Mouse (Mus musculus) midbrain, embryonic 15.5 days (tissue): Measurements from ENCODE around the gene Sftpa1. TPM values are rescaled to one million over a fixed set of nuclear protein-coding genes. Genes with fewer than 3 reads are reported as not detected.

Experiments used
- ATAC-seq: fragments of 200-750 bp; cut with Nextera tagmentation; replicated peaks from 2 replicates; pipeline ENCODE4 v1.8.0; 2017; ENCODE audit warnings: moderate TSS enrichment
- H3K27ac ChIP-seq: fragments of 300-500 bp; sonication (generic); 2 replicates; pipeline ENCODE4 v1.5.1; 2015; ENCODE audit warnings: mild to moderate bottlenecking, inconsistent platforms
- H3K27me3 ChIP-seq: fragments of 300-500 bp; sonication (generic); replicated peaks from 2 replicates; pipeline ENCODE4 v1.6.1; 2015; ENCODE audit warnings: inconsistent platforms
- H3K36me3 ChIP-seq: fragments of 300-500 bp; sonication (generic); replicated peaks from 2 replicates; pipeline ENCODE4 v1.6.1; 2015; ENCODE audit warnings: inconsistent platforms
- H3K4me1 ChIP-seq: fragments of 300-500 bp; sonication (generic); 2 replicates; pipeline ENCODE4 v1.6.1; 2015; ENCODE audit warnings: inconsistent platforms
- H3K4me2 ChIP-seq: fragments of 300-500 bp; sonication (generic); 2 replicates; pipeline ENCODE4 v1.6.1; 2015; ENCODE audit warnings: inconsistent platforms, mild to moderate bottlenecking, moderate library complexity
- H3K4me3 ChIP-seq: fragments of 300-500 bp; sonication (generic); 2 replicates; pipeline ENCODE4 v1.5.1; 2015; ENCODE audit warnings: mild to moderate bottlenecking, inconsistent platforms
- H3K9ac ChIP-seq: fragments of 300-500 bp; sonication (generic); 2 replicates; pipeline ENCODE4 v1.6.1; 2015; ENCODE audit warnings: mild to moderate bottlenecking, inconsistent platforms
- H3K9me3 ChIP-seq: fragments of 300-500 bp; sonication (generic); 2 replicates; pipeline ENCODE4 v1.6.1; 2016; ENCODE audit warnings: inconsistent platforms
- WGBS: fragments of 180-500 bp; shearing (Covaris S2); methylation state at CpG from one replicate; pipeline ENCODE4 v1.1.7; 2015; ENCODE audit warnings: mixed read lengths; 5-methylcytosine and 5-hydroxymethylcytosine counted together
- polyA plus RNA-seq: library from polyadenylated mRNA; unstranded; fragments of >200 nt; fragmentation: Nextera tagmentation; extraction: Ambion mirVana; gene quantifications from 2 replicates; pipeline ENCODE4 v1.2.1, GENCODE M21; 2015

The Sftpa1 gene
- polyA plus RNA-seq, 1 experiment from 2014 or later = not detected

- no peak overlapping the region for H3K9ac ChIP-seq
- H3K4me3 ChIP-seq = no peak overlapping the region
- 84% methylated on average over 3 of the region's 3 CpGs for WGBS
- H3K36me3 ChIP-seq = no peaks in the 10 kb centered on the region
- H3K4me2 ChIP-seq = no peak overlapping the region
- no peaks in the 10 kb centered on the region for H3K27me3 ChIP-seq
- H3K9me3 ChIP-seq = no peaks in the 10 kb centered on the region
- no peak overlapping the region for H3K27ac ChIP-seq
- no peak for ATAC-seq
- no peaks in the 10 kb centered on the region for H3K4me1 ChIP-seq
These were observed 15.3 kb upstream of the Sftpa1 start for GRCm38 (mm10) chr14:41116271-41116670.

DNA sequence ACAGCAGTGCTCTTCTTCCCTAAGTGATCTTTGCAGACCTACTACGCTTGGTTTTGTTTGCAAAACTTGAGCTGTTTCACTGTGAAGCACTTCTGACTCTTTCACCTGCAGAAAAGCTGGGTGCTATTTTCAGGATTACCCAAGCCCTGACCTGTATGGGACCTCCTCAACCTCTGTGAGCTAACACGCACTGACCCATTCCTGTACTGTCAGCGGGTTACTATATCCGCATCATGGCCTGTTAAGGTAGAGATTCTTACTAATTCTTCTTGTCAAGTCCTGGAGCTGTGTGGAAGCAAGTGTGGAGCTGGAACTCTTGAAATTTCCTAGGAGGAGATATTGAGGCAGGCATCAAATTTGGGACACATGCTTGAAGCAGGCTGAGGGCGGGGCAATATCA, 6.9 kb upstream of the Sftpa1 start:
- H3K4me1 ChIP-seq = no peaks in the 10 kb centered on the region
- H3K27me3 ChIP-seq = no peaks in the 10 kb centered on the region
- no peak overlapping the region for H3K4me2 ChIP-seq
- no peak overlapping the region for H3K4me3 ChIP-seq
- WGBS = 90% methylated on average over 5 of the region's 5 CpGs
- H3K36me3 ChIP-seq = no peaks in the 10 kb centered on the region
- ATAC-seq = no peak
- H3K9ac ChIP-seq = no peak overlapping the region
- no peak overlapping the region for H3K27ac ChIP-seq
- no peaks in the 10 kb centered on the region for H3K9me3 ChIP-seq

- Histone ChIP-seq H3K27ac (no peak overlapping the region), H3K4me2 (no peak overlapping the region), H3K9ac (no peak overlapping the region), H3K4me3 (no peak overlapping the region), H3K36me3 (no peaks in the 10 kb centered on the region), H3K4me1 (no peaks in the 10 kb centered on the region), H3K9me3 (no peaks in the 10 kb centered on the region), H3K27me3 (no peaks in the 10 kb centered on the region)
- ATAC-seq = peak; percentile 75; the same call in 1 of the 2 replicates
- WGBS = 19% methylated on average over 4 of the region's 4 CpGs
These were observed 3.6 kb upstream of the Sftpa1 start for GRCm38 (mm10) chr14:41127997-41128396.

DNA sequence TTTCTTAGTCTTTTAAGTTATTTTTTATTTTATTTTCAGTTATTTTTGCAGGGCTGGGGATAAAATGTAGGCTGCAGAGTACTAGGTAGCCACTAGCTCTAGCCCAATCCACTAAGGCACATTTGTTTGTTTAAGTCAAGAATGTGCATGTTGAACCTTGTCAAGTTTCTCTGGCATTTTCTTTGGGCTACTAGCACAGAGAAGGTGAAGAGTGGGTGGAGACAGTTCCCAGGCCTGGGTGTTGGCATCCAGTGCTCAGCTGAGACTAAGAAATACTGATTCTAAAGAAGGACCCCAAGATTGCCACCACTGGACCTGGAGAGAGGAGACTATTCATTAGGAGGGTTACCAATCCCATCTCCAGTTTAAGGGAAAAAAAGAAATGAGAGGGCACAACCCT, 5.4 kb downstream of the Sftpa1 start:
- no peak overlapping the region for H3K9ac ChIP-seq
- no peaks in the 10 kb centered on the region for H3K27me3 ChIP-seq
- no peak for ATAC-seq
- H3K4me1 ChIP-seq = no peaks in the 10 kb centered on the region
- H3K4me2 ChIP-seq = no peak overlapping the region
- H3K27ac ChIP-seq = no peak overlapping the region
- H3K4me3 ChIP-seq = no peak overlapping the region
- no peaks in the 10 kb centered on the region for H3K36me3 ChIP-seq
- no peaks in the 10 kb centered on the region for H3K9me3 ChIP-seq

DNA sequence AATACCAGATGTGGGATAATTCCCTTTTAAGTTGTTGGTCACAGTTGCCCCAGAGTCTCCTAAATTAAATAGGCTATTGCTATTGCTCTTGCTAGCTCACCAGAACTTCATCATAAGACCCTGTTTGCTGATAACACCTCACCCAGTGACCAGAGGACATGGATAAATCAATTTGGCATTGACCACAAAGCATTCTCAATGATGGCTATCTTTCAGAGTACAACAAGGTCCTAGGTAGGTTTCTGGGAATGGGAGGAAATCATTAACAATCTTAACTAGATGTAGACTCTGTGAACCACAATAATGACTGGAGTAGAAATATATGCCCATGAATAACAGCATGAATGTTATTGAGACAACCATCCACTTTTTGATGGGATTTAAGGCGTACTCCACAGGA, 9.1 kb downstream of the Sftpa1 start:
- H3K27ac ChIP-seq = no peak overlapping the region
- WGBS = 79% methylated on average over 1 of the region's 1 CpGs
- ATAC-seq = no peak
- no peaks in the 10 kb centered on the region for H3K36me3 ChIP-seq
- no peak overlapping the region for H3K9ac ChIP-seq
- no peak overlapping the region for H3K4me2 ChIP-seq
- H3K4me3 ChIP-seq = no peak overlapping the region
- H3K27me3 ChIP-seq = no peaks in the 10 kb centered on the region
- no peaks in the 10 kb centered on the region for H3K4me1 ChIP-seq
- no peaks in the 10 kb centered on the region for H3K9me3 ChIP-seq

- no peak overlapping the region for H3K4me2 ChIP-seq
- no peak overlapping the region for H3K4me3 ChIP-seq
- no peak overlapping the region for H3K27ac ChIP-seq
- 65% methylated on average over 6 of the region's 6 CpGs for whole genome bisulfite sequencing
- H3K9me3 ChIP-seq = no peaks in the 10 kb centered on the region
- no peaks in the 10 kb centered on the region for H3K4me1 ChIP-seq
- no peak for ATAC-seq
- no peaks in the 10 kb centered on the region for H3K36me3 ChIP-seq
- no peaks in the 10 kb centered on the region for H3K27me3 ChIP-seq
- no peak overlapping the region for H3K9ac ChIP-seq
These were observed 14.5 kb downstream of the Sftpa1 start for GRCm38 (mm10) chr14:41146035-41146434.

GRCm38 (mm10) chr14:41146922-41147321, 15.3 kb downstream of the Sftpa1 start:
- H3K4me1 ChIP-seq = no peaks in the 10 kb centered on the region

GRCm38 (mm10) chr14:41147356-41147755, 15.8 kb downstream of the Sftpa1 start:
- WGBS = 90% methylated on average over 2 of the region's 2 CpGs
- no peak overlapping the region for H3K27ac ChIP-seq
- ATAC-seq = no peak

More at GRCm38 (mm10) chr14:41146922-41147321, 15.3 kb downstream of the Sftpa1 start:
- Histone ChIP-seq H3K27me3 (no peaks in the 10 kb centered on the region), H3K9ac (no peak overlapping the region), H3K4me2 (no peak overlapping the region), H3K4me3 (no peak overlapping the region), H3K27ac (no peak overlapping the region), H3K36me3 (no peaks in the 10 kb centered on the region), H3K9me3 (no peaks in the 10 kb centered on the region)
- WGBS = 87% methylated on average over 3 of the region's 3 CpGs
- ATAC-seq = no peak

GRCm38 (mm10) chr14:41151220-41151898, 19.8 kb downstream of the Sftpa1 start, which contains the start of gene Mbl1:
Gene Mbl1 (plus strand): TSS chr14:41151458.
- no peak within 1 kb of the TSS for H3K4me2 ChIP-seq
- H3K27ac ChIP-seq = no peak within 1 kb of the TSS
- H3K36me3 ChIP-seq = no peaks in the 10 kb centered on the region
- H3K9me3 ChIP-seq = no peaks in the 10 kb centered on the region
- WGBS = 92% methylated on average over 7 of the region's 7 CpGs
- no peak within 1 kb of the TSS for H3K4me3 ChIP-seq
- no peaks in the 10 kb centered on the region for H3K27me3 ChIP-seq
- no peak within 1 kb of the TSS for H3K9ac ChIP-seq
- no peak for ATAC-seq
- no peaks in the 10 kb centered on the region for H3K4me1 ChIP-seq

More at GRCm38 (mm10) chr14:41147356-41147755, 15.8 kb downstream of the Sftpa1 start:
- H3K9me3 ChIP-seq = no peaks in the 10 kb centered on the region
- H3K4me3 ChIP-seq = no peak overlapping the region
- no peaks in the 10 kb centered on the region for H3K27me3 ChIP-seq
- no peaks in the 10 kb centered on the region for H3K36me3 ChIP-seq
- no peaks in the 10 kb centered on the region for H3K4me1 ChIP-seq
- H3K9ac ChIP-seq = no peak overlapping the region
- H3K4me2 ChIP-seq = no peak overlapping the region

DNA sequence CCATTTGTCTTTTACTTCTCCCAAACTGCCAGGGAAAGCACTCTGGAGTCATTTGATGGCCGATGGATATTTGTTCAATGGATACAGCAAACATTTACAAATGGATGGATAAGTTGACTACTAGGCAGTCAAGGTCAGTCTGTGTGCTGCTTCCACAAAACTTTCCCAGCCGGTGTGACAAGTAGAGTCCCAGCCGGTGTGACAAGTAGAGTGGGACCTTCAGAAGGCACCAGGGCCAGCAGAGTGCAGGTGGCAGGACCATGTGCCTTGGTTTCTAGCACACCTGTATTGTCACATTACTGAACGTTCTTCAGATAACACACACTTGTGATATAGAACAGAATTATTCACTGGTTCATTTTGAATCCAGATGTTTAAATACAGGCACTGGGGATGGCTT, 28.5 kb downstream of the Sftpa1 start:
- Histone ChIP-seq H3K9me3 (no peaks in the 10 kb centered on the region), H3K27ac (no peak overlapping the region), H3K9ac (no peak overlapping the region), H3K4me3 (no peak overlapping the region), H3K4me1 (no peaks in the 10 kb centered on the region), H3K36me3 (no peaks in the 10 kb centered on the region), H3K27me3 (no peaks in the 10 kb centered on the region), H3K4me2 (no peak overlapping the region)
- 86% methylated on average over 4 of the region's 4 CpGs for WGBS
- no peak for ATAC-seq

DNA sequence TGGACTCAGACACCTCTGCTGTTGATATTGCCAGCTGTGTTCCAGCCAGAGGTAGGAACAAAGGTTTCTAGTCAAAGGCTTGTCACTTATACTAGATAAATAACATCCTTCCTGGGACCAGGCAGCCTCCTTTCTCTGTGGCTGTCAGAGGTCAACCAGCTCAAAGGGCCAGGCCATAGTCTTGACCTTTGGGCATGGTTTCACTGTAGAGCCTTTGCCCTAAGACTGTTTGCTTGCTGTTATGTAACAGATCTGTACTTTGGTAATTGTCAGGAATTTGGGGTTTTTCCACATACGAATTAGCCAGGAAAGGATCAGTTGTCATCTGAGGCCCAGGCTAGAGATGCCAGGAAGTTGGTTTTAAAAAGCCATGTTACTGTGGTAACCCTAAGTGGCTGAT, 29.2 kb downstream of the Sftpa1 start:
- H3K27me3 ChIP-seq = no peaks in the 10 kb centered on the region
- 48% methylated on average over 1 of the region's 1 CpGs for WGBS

DNA sequence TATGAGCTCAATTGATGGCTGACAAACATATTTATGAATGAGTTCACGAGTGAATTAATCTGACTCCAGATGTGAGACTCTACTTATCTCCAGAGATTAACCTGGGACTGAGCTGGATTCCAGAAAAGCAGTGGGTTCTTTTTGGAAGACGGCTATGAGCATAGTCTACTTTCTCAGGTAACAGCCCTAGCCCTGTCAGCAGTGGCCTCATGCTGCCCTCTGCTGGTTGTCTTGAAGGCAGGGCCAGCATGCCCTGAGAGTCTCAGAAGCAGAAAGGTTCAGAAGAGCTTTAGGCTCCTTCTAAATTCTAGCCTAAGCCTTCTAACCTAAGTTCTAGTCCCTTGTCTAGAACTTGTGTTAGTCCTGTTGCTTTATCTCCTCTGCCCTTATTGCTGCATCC, 31.1 kb downstream of the Sftpa1 start:
- ATAC-seq = no peak
- no peaks in the 10 kb centered on the region for H3K36me3 ChIP-seq
- WGBS = 29% methylated on average over 2 of the region's 2 CpGs

More for the DNA sequence above, 29.2 kb downstream of the Sftpa1 start:
- Histone ChIP-seq H3K9ac (no peak overlapping the region), H3K4me3 (no peak overlapping the region), H3K36me3 (no peaks in the 10 kb centered on the region), H3K27ac (no peak overlapping the region), H3K4me2 (no peak overlapping the region), H3K9me3 (no peaks in the 10 kb centered on the region), H3K4me1 (no peaks in the 10 kb centered on the region)
- ATAC-seq = no peak

DNA sequence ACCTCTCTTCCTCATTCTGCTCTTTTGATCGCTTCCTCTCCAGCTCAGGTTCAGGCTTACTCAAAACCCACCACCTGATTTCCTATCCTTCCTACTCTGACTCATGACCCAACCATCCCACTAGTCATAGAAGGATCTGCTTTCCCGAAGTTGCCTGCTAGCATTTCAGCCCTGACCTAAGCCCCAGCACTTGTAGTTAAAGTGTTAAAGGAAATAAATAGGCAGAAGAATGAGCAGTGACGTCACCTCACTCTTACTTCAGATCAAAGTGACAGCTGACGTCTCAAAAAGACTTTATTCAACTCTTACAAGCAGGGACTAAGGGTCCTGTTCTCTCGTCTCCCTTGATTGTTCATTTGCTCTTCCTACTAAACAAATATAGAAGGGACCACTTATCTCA, 35.7 kb downstream of the Sftpa1 start:
- H3K36me3 ChIP-seq = no peaks in the 10 kb centered on the region
- WGBS = 58% methylated on average over 5 of the region's 5 CpGs
- H3K27ac ChIP-seq = no peak overlapping the region
- H3K4me3 ChIP-seq = no peak overlapping the region
- ATAC-seq = no peak
- no peaks in the 10 kb centered on the region for H3K4me1 ChIP-seq
- H3K27me3 ChIP-seq = no peaks in the 10 kb centered on the region
- no peak overlapping the region for H3K4me2 ChIP-seq
- no peaks in the 10 kb centered on the region for H3K9me3 ChIP-seq
- no peak overlapping the region for H3K9ac ChIP-seq

More for the DNA sequence above, 31.1 kb downstream of the Sftpa1 start:
- H3K4me3 ChIP-seq = no peak overlapping the region
- H3K9ac ChIP-seq = no peak overlapping the region
- H3K4me2 ChIP-seq = no peak overlapping the region
- H3K27ac ChIP-seq = no peak overlapping the region
- no peaks in the 10 kb centered on the region for H3K9me3 ChIP-seq
- no peaks in the 10 kb centered on the region for H3K27me3 ChIP-seq
- H3K4me1 ChIP-seq = no peaks in the 10 kb centered on the region
